Mouse (Mus musculus): ENCODE measurements around the gene Srgap3.

Gene Srgap3

GRCm38 (mm10) chr6:112946895-112947436 is at the start of gene Srgap3:
Gene Srgap3 (minus strand): TSS chr6:112947266.
- DNase-seq = peak; percentile 83 to 84

GRCm38 (mm10) chr6:112995708-112996107 is 48.6 kb upstream of the Srgap3 start:
- DNase-seq = no peak

GRCm38 (mm10) chr6:112990119-112990518 is 43.1 kb upstream of the Srgap3 start:
- DNase-seq = no peak

- no peak for DNase-seq
Observed at GRCm38 (mm10) chr6:112985362-112986314, 38.6 kb upstream of the Srgap3 start.

- DNase-seq = no peak
Observed at GRCm38 (mm10) chr6:112982241-112982640, 35.2 kb upstream of the Srgap3 start.

- DNase-seq = no peak
Observed at GRCm38 (mm10) chr6:112978947-112979346, 31.9 kb upstream of the Srgap3 start.

- DNase-seq = no peak
Observed at GRCm38 (mm10) chr6:112977246-112977645, 30.2 kb upstream of the Srgap3 start.

- no peak for DNase-seq
Observed at GRCm38 (mm10) chr6:112976541-112976940, 29.5 kb upstream of the Srgap3 start.

GRCm38 (mm10) chr6:112976136-112976535 is 29.1 kb upstream of the Srgap3 start:
- DNase-seq = no peak

GRCm38 (mm10) chr6:112973786-112974720 is 27.0 kb upstream of the Srgap3 start:
- DNase-seq = no peak

- DNase-seq = no peak
Observed at GRCm38 (mm10) chr6:112972858-112973631, 26.0 kb upstream of the Srgap3 start.

- DNase-seq = no peak
Observed at GRCm38 (mm10) chr6:112972127-112972526, 25.1 kb upstream of the Srgap3 start.

- DNase-seq = no peak
Observed at GRCm38 (mm10) chr6:112971116-112971768, 24.2 kb upstream of the Srgap3 start.

GRCm38 (mm10) chr6:112967359-112967758 is 20.3 kb upstream of the Srgap3 start:
- DNase-seq = no peak

- no peak for DNase-seq
Observed at GRCm38 (mm10) chr6:112958360-112958759, 11.3 kb upstream of the Srgap3 start.

GRCm38 (mm10) chr6:112957583-112958280 is 10.7 kb upstream of the Srgap3 start:
- DNase-seq = no peak

GRCm38 (mm10) chr6:112955773-112956172 is 8.7 kb upstream of the Srgap3 start:
- no peak for DNase-seq

GRCm38 (mm10) chr6:112953905-112954304 is 6.8 kb upstream of the Srgap3 start:
- no peak for DNase-seq

- DNase-seq = no peak
Observed at GRCm38 (mm10) chr6:112951254-112951653, 4.2 kb upstream of the Srgap3 start.

GRCm38 (mm10) chr6:112950205-112951110 is 3.4 kb upstream of the Srgap3 start:
- peak in 1 of 2 experiments; percentile 16 for DNase-seq

Measured in kidney, postnatal 36 days (tissue).